Mouse (Mus musculus): Measurements from ENCODE around the gene Tmbim4. TPM values are rescaled to one million over a fixed set of nuclear protein-coding genes. Genes with fewer than 3 reads are reported as not detected.

The Tmbim4 gene
- total RNA-seq, 2 experiments from 2014 or later = 58.7 to 68.8 TPM

GRCm38 (mm10) chr10:120252800-120253199 is 51.4 kb downstream of the Tmbim4 start:
- H3K4me3 ChIP-seq = no peak overlapping the region
- no peak for TF ChIP-seq CTCF (IDR thresholded peaks at IDR 0.05)
- intact Hi-C loops (cut with DNase I) = no loop called here
- no peak for DNase-seq (ENCODE audit: extremely low spot score in 1 of 2, low spot score in 2 of 2)
- H3K27ac ChIP-seq = no peak overlapping the region

GRCm38 (mm10) chr10:120257231-120257630 is 55.8 kb downstream of the Tmbim4 start:
- intact Hi-C loops (cut with DNase I) = loop anchor here (2.0 kb wide), 1 partner anchor 444 kb away; no protein-coding TSS in a partner anchor
- Histone ChIP-seq H3K27ac (no peak overlapping the region), H3K4me3 (no peak overlapping the region)
- peak; percentile 69 for TF ChIP-seq CTCF (IDR thresholded peaks at IDR 0.05)
- peak; percentile 43 to 46 for DNase-seq (ENCODE audit: extremely low spot score in 1 of 2, low spot score in 2 of 2)

- TF ChIP-seq CTCF (IDR thresholded peaks at IDR 0.05) = no peak
- intact Hi-C loops (cut with DNase I) = no loop called here
- DNase-seq (ENCODE audit: extremely low spot score in 1 of 2, low spot score in 2 of 2) = no peak
- Histone ChIP-seq H3K27ac (no peak overlapping the region), H3K4me3 (no peak overlapping the region)
Observed at GRCm38 (mm10) chr10:120267790-120268189, 66.4 kb downstream of the Tmbim4 start.

- no peak for DNase-seq (ENCODE audit: extremely low spot score in 1 of 2, low spot score in 2 of 2)
Observed at GRCm38 (mm10) chr10:120269946-120270345, 68.6 kb downstream of the Tmbim4 start.

GRCm38 (mm10) chr10:120270777-120271176 is 69.4 kb downstream of the Tmbim4 start:
- H3K4me3 ChIP-seq = no peak overlapping the region
- intact Hi-C loops (cut with DNase I) = no loop called here
- H3K27ac ChIP-seq = no peak overlapping the region
- peak; percentile 80 for TF ChIP-seq CTCF (IDR thresholded peaks at IDR 0.05)
- DNase-seq (ENCODE audit: extremely low spot score in 1 of 2, low spot score in 2 of 2) = peak in 1 of 2 experiments; percentile 18

More at GRCm38 (mm10) chr10:120269946-120270345, 68.6 kb downstream of the Tmbim4 start:
- no peak; the same call in 1 of the 2 replicates for TF ChIP-seq CTCF (IDR thresholded peaks at IDR 0.05)
- H3K4me3 ChIP-seq = no peak overlapping the region
- intact Hi-C loops (cut with DNase I) = no loop called here
- H3K27ac ChIP-seq = no peak overlapping the region

- DNase-seq (ENCODE audit: extremely low spot score in 1 of 2, low spot score in 2 of 2) = no peak
- Histone ChIP-seq H3K4me3 (no peak overlapping the region), H3K27ac (no peak overlapping the region)
- TF ChIP-seq CTCF (IDR thresholded peaks at IDR 0.05) = no peak
- intact Hi-C loops (cut with DNase I) = no loop called here
Observed at GRCm38 (mm10) chr10:120271318-120271717, 69.9 kb downstream of the Tmbim4 start.

GRCm38 (mm10) chr10:120271879-120272269 is 70.5 kb downstream of the Tmbim4 start:
- no peak for TF ChIP-seq CTCF (IDR thresholded peaks at IDR 0.05)
- intact Hi-C loops (cut with DNase I) = no loop called here
- no peak overlapping the region for H3K27ac ChIP-seq
- no peak for DNase-seq (ENCODE audit: extremely low spot score in 1 of 2, low spot score in 2 of 2)
- H3K4me3 ChIP-seq = no peak overlapping the region

GRCm38 (mm10) chr10:120272270-120272883 is 71.0 kb downstream of the Tmbim4 start:
- Histone ChIP-seq H3K4me3 (no peak overlapping the region), H3K27ac (no peak overlapping the region)
- TF ChIP-seq CTCF (IDR thresholded peaks at IDR 0.05) = no peak
- no peak for DNase-seq (ENCODE audit: extremely low spot score in 1 of 2, low spot score in 2 of 2)
- intact Hi-C loops (cut with DNase I) = no loop called here

GRCm38 (mm10) chr10:120273335-120273734 is 71.9 kb downstream of the Tmbim4 start:
- DNase-seq (ENCODE audit: extremely low spot score in 1 of 2, low spot score in 2 of 2) = no peak
- H3K4me3 ChIP-seq = no peak overlapping the region
- H3K27ac ChIP-seq = no peak overlapping the region
- no peak for TF ChIP-seq CTCF (IDR thresholded peaks at IDR 0.05)
- intact Hi-C loops (cut with DNase I) = no loop called here

Other genes starting within 250 kb of the Tmbim4 start
- gene Helb, start 88.6 kb upstream of the Tmbim4 start, total RNA-seq (2021) = 1 to 10 TPM; 3.7 to 3.9 TPM
- gene Irak3, start 540 bp downstream of the Tmbim4 start, total RNA-seq (2021) = under 1 TPM; 0.61 to 0.72 TPM
- gene Llph, start 25.5 kb downstream of the Tmbim4 start, total RNA-seq (2021) = 10 to 100 TPM; 21.7 to 24.3 TPM

Data from left cerebral cortex, adult 2 months (tissue).